Mouse (Mus musculus) kidney, postnatal 14 days (tissue): ENCODE results near the gene Gm6268.

Source experiments
- DNase-seq: peaks from one replicate; pipeline ENCODE4 v3.0.0; 2022; ENCODE audit warnings: mixed read lengths

The Gm6268 gene

DNA sequence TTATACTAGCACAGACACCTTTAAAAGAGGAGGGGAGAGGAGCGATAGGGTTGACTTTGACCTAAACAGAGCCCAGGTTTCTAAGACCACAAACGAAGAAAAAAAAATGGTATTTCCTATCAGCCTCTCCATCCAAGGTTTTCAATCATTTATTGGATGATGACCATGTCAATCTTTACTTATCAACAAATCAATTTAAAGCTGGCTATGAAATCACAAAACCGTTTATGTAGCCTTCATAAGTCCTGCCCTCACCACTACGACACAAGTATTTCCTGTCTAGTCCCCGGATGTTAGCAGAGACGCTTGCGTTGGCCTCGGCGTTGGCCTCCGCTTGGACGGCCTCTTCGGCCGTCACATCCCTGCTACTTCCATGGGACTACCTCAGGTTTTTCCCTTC, at the start of gene Gm6268:
Gene Gm6268, plus strand, starts transcription at position 301 of the 400 bp plus-strand sequence.
- DNase-seq, result no peak

DNA sequence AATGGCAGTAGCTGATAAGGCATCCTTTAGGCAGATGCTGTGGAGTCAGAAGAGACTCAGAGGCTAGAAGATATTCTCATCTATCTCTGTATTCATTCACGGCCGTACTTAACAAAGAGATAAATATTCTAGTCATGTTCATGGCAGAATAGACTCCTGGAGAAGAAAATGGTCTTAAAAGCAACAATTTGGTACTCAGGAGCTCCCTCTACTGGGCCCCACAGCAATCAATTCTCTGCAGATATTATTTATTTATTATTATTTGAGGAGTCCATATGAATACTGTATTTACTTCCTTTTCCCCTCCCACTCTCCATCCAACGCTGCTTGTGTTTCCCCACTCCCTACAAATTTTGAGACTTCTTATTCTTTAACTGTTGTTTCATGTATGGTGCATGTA, 48.6 kb upstream of the Gm6268 start:
- DNase-seq, result peak; percentile 33

DNA sequence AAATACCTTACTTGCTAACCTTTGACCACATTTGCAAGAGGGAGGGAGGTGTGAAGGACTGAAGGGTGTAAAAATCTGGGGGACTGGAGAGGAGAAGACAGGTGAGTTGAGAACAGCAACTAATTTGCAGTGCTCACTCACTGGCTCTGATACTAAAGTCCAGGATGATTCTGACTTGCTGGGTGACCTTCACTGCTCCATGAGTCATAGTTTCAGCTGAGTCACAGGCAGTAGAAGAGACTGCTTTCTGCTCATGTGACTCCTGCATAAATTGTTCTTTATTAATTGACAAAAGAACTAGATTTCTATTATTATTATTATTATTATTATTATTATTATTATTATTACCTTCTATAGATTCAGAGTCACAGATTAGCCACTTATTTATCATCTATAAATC, 15.7 kb upstream of the Gm6268 start:
- no peak for DNase-seq

DNA sequence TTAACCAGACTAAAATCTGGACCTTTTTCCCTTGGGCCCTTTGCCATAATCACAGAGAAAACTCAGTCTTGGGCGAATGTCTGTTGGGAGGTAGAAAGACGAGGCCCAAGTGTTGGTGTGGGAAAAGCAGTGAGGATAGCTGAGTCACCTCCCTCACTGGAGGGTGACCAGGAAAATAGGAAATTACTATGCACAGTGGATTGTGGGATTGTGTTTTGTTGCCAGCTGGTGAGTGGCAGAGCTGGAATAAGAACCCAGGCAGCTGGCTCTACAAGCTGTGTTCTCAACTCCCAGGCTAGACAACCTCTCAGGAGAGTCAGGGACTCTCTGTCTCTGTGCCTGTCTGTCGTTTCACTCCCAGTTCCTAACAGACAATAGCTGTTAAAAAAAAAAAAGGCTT, 11.1 kb upstream of the Gm6268 start:
- DNase-seq, result no peak

DNA sequence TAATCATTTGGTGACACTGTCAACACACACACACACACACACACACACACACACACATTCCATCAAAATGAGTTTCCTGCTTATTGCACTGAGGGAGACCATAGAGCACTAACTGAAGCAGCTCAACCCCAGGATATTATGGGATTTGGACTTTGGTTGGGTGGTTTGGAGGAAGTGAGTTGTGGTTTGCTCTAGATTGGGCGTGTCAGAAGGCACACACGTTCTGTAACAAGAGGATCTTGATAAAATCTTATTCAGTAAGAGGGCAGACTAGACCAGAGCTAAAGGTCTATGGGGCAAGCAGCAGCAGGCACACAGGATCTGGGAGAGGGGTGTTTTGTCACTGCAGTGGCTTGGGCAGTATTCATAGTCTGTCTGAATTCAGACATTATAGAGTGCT, 10.6 kb upstream of the Gm6268 start:
- no peak for DNase-seq

DNA sequence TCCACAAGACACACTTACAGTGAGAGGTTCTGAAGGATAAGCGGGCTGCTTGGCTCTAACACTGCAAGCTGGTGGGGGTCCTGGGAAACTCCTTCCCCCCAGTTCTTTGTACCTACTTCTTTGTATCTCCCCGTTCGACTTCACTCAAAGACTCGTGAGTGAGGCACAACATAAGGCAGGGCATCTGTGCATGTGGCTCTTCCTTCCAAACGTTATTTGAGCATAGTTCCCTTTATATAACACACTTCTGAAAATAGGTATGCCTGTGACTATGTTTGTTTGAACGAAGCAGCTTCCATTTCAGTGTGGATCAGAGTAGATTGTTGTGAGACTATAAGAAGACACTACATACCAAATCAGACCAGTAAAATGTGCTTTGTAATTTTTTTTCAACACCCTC, 8.4 kb upstream of the Gm6268 start:
- no peak for DNase-seq

DNA sequence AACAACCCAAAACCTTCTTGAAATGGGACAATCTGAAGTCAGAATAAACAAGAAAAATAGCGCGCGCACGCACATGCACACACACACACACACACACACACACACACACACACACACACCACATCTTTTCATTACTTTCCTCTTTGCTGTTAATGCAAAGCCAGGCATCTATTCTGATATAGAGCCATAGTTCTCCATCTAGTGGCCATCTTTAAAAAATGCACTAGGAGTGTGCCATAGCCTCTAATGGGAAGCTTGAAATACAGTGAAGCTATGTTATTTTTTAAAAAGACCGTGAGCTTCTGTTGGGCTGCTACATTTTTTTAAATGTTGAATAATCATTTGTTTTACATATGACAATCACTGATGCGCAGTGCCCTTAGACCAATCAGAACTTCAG, 7.8 kb upstream of the Gm6268 start:
- peak; percentile 1 for DNase-seq

DNA sequence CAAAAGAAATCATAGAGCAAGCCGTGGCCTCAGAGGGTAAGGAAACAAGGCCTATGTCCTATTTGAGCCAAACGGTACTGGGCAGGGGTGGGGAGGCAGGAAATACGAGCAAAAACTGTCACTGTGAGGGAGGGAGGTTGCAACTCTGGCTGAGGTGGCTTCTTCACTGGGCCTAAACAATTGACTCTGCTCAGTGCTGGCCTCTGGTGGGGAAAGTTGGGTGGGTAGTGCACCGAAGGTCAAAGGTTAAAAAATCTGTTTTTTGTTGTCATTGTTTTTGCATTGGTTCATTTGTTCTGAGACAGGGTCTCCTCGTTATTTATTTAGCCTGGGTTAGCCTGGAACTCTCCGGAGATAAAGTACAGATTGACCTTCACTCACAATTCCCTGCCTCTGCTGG, 1.2 kb downstream of the Gm6268 start:
- DNase-seq, result no peak

DNA sequence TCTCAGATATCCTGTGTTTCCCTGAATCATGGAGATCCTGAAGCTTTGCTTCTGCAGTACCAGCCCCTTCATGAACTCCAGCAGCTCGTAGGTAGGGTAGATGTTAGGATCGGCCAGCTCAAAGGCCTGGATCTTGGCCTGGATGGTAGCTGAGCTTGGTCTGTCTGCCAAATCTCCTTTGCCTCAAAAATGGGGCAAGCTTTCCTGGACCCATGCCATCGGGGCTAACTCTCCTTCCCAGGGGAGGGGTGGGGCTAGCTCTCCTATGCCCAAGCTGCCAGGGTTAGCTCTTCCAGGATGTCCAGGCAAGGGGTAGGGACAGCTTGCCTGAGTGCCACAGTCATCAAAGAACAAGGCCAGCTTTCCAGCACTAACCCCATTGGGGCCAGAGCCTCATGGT, 18.1 kb downstream of the Gm6268 start:
- DNase-seq, result no peak

DNA sequence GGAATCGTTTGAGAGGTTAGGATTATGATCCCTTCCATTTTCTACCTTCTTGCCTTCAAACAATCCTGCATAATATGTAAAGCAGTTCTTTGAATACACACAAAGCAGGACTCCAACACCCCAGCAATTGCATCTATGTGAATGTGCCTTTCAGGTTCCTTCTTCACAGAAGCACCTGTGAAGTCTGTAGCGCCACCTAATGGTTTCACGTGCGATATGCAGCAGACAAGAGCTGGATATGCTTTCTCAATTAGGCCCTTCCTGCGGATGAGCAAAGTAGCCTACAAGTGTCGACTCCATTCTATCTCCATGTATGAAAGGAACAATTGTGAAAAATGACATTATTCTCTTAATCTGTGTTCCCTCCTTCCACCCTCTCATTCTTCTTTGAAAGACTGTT, 33.9 kb downstream of the Gm6268 start:
- DNase-seq, result no peak

DNA sequence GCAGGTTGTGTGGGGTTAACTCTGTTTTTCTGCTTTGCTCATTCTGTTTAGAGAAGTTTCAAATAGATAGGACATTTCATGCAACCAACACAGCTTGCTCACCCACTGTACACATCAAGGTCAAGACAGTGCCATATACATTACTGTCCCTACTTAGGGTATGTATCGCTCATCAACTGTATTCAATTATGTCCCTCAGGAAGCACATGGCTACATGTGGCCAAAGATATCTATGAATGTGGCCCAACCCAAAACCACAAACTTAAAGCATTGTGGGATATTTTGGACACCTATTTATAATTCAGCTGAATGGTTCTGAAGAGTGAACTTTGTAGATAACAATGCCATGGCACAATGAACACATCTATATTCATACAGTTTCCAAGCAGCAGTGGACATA, 36.9 kb downstream of the Gm6268 start:
- no peak for DNase-seq
